Mouse (Mus musculus) cerebellum, adult 11 months (tissue): ENCODE results near the gene E2f4.

Experiments
- DNase-seq: peaks from one replicate; pipeline ENCODE4 v3.0.0; 2022

The E2f4 gene

GRCm38 (mm10) chr8:105297511-105298192, at the start of gene E2f4:
Gene E2f4, plus strand, starts transcription at chr8:105297663.
- peak; percentile 87 for DNase-seq

- no peak for DNase-seq
Observed at GRCm38 (mm10) chr8:105251954-105252353, 45.5 kb upstream of the E2f4 start.

DNA sequence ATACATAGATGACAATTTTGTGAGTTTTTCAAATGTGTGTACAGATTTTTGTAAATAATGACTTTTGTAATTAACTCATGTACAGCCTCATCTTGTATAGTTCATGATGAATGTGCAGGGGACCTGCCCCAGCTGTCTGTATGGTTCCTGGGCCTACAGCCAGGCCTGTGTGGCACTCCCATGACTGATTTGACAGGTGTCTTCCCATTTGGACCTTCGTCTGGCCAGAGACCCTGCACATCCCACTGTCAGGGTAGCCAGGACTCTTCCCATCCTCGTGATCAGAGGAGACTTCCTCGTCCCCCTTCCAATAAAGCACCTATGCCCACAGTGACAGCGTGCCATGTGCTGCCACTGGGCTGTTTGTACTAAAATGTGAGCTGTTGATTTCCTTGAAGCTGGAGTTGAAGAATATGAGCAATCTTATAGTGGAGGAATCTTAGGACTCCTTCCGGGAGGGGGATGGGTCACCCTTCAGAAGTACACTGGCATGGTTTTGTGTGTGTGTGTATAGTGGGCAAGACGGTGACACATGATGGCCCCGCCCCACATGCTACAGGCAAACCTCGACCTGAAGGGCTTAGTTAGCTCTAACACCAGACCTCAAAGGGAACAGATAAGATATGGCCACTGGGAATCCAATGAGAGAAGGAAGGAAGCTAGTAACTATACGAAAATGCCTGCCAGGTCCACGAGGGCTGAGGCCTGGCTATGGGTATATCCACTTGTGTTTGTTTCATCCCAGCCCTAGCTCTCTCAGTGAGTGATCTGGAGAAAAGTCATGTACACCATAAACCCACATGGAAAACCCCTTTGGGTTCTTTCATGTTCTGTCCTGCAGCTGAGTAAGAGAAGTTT, 44.6 kb upstream of the E2f4 start:
- DNase-seq, result no peak

GRCm38 (mm10) chr8:105253766-105254151, 43.7 kb upstream of the E2f4 start:
- DNase-seq, result no peak

DNA sequence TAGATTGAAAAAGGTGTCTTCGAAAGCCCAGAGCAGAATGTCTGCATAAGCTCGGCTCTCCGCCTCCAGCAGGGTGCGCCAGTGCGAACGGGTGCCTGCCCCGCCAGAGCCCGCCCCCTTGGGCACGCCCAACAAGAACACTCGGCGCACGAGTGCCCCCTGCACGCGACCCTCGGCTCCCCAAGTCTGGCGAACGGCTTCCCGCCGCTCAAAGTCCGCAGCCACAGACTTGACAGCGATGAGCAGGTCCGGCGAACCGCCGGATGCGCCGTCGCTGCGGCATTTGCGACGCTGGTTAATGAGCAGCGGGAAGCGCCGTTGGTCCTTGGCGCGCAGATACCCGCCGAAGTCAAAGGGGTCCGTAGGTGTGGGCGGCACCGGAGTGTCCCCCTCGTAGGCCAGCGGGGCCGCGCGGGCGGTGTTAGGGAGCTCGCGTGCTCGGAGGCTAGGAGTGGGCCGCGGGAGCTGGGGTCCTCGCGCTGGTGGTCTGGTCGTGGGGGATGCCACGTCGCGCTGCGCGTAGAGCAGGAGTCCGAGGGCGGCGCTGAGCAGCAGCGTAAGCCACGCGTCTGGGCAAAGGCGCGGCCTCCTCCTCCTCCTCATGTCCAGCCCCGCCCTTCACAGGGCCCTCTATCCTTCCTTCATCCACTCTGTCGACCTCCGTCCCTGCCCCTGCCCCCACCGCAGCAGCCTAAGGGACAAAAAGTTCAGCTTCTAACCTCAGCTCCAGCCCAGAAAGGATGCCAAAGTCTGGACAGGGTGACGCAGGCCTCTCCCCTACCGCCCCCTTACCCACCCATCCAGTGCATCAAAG, 43.1 kb upstream of the E2f4 start:
- DNase-seq, result peak; percentile 77

DNA sequence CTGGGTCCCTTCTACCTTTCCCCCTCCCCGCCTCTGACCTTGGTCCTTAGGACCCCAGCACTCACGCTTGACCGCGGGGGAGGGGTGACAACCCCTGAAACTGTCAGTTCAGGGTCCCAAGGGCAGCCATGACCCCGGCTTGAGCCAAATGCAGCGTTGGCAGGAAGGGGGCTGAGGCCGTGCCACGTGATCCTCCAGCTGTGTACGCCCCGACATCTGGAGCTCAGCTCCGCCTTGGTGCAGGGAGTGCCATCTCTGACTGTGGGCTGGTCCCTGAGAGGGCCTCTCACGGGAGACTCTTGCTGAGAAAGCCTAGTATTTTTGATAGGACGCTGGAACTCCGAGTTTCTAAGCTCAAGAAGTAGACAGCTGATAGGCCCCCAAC, 42.5 kb upstream of the E2f4 start, which contains the start of gene B3gnt9:
B3gnt9 (minus strand) TSS at position 188 of the 385 bp plus-strand sequence.
- no peak for DNase-seq

GRCm38 (mm10) chr8:105257318-105258114, 39.9 kb upstream of the E2f4 start:
- DNase-seq, result no peak

DNA sequence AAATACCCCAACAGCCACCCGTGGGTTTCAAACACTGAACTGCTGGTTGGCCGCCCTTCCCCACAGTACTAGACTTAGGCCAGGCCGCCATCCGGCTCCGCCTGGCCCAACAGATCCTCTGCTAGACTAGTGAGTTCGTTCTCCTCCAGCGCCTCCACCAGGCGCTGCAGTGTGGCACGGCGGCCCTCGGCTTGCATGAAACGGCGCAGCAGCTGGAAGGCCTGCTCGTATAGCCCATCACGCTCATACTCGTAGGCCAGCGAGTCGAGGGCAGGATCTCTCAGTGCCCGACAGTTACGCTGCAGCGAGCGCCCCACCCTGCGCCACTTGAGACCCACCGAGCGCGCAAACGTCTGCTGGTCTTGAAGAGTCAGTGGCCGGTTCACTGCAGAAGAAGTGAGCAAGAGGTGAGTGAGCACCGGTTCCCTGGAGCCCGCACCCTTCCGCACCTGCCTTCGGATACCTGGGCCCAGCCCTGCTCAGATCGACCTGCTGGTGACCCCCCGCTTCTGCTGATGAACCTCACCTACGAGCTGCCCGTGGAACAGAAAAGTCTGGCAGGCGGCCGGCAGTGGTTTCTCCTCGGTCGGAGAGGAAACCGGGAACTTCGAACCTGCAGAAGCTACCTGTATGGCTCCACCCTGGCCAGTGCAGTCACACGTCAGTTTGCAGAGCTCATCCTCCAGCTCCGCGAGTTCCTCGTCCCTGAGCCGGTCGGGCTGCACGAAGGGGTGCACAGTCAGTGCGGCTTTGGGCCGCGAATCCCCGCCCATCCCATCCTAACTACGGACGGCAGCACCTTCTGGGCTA, 38.3 kb upstream of the E2f4 start:
- no peak for DNase-seq

DNA sequence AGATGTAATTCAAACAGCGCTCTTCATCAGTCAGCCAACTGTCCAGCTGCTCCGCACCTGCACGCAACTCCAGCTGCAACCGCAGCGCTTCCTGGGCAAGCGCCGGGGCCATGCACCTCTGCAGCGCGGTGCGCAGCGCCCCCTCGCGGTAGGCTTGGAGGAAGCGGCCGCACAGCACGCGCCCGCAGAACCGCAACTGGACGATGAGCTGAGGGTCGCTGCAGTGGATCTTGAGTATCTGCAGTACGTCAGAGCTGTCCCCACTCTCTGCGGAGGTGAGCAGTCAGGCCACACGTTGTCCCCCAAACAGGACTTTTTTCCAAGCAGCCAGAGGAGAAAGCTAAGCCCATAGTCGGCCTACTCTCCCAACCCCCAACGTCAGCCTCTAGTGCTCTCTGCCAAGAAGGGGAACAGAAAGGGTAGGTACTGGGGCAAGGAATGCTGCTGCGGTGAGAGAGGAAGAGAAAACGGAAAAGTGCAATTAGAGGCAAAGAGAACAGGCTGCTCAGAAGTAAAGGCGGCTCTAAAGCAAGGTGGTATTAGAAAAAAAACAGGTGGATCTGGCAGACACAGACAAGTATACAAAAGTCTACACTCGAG, 37.6 kb upstream of the E2f4 start:
- DNase-seq, result peak; percentile 68

DNA sequence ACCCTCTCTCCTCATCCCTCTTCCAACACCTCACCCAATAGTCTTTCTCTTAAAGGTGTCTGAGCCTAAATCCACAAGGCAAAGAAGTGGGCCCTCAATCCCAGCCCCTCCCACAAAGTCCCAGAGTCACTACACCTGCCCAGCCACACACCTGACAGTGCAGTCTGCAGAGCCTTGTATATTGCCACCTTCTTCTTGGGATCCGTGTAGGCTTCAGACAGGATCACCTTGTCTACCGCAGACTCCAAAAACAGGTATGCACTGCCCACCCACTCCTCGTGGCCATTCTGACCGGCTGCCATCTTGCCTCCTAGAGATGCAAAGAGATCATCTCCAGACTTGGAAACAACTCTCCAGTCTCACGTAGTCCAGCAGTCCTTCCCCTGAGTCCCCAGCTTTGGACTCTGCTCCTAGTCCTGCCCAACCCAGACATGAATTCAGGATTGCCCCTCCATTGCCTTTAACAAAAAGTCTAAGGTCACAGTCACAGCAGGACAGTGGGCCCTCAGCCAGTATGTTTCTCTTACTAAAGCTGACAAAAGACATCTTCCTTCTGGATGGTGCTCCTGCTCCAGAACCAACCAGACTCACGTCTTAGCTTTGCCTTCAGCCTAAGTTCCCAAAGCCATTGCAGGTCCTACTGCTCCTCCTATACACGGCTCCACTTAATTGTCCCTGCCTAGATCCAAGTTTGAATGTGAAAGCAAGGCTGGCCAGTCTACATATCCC, 36.9 kb upstream of the E2f4 start:
- DNase-seq, result no peak

DNA sequence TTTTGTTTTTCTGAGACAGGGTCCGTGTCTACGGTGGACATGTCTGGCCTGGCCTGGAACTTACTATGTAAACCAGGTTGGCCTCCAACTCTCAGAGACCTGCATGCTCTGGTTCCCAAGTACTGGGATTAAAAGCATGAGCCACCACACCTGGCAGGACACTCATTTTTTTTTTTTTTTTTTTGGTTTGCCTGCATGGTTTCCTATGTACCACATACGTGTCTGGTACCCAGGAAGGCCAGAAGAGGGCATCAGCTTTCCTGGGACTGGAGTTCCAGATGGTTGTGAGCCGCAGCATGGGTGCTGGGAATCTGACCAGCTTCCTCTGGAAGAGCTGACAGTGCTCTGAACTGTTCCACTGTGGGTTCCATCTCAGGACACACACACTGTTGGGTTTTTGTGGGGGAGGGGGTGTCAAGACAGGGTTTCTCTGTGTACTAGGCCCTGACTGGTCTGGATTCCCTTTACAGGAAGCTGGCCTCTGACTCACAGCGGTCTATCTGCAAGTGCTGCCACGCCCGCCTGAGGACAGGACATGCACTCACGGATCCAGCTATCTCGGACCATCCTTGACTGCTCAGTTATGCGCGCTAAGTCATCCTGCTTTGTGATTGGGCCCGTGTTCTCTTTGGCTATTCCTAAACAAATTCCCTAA, 36.0 kb upstream of the E2f4 start:
- no peak for DNase-seq

- no peak for DNase-seq
Observed at GRCm38 (mm10) chr8:105263244-105263912, 34.1 kb upstream of the E2f4 start.

- DNase-seq, result peak; percentile 50
Observed at GRCm38 (mm10) chr8:105264024-105264982, 33.2 kb upstream of the E2f4 start, which contains the start of the genes Tradd and Fbxl8. Gene Tradd, minus strand, starts transcription at chr8:105264609. Gene Fbxl8, plus strand, starts transcription at chr8:105264648.

DNA sequence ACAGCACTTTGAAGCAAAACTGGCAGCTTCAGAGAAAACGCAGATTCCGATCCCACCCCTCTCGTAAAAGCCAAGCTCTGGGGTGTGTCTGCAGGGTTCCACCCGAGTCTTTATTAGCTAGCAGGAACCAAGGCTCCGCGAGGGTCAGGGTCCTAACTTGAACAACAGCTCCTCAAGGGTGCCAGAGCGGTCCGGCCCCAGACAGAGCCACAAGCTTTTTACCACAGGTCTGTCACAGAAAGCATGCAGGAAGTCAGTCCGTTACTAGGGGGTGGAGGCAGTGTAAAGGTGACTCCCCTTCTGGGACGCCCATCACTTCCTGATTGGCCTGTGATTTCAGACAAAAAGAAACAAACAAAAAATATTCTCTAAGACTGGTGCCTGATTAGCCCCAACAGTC, 32.3 kb upstream of the E2f4 start:
- DNase-seq, result no peak

DNA sequence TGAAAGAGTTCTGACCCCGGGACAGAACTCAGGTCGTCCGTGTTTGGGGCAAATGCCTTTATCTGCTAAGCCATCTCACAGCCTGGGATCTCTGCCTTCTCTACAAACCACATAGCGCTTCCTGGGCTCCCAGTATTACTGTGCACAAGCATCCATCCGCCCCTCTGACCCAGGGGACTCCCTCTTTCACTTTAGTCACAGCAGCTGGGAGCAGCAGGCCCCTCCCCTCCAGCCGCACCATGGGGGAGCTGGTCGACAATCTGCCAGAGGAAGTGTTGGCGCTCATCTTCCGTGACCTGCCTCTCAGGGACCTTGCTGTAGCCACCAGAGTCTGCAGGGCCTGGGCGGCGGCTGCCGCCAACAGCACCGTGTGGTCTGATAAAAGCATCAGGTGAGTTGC, 30.7 kb upstream of the E2f4 start:
- no peak for DNase-seq

DNA sequence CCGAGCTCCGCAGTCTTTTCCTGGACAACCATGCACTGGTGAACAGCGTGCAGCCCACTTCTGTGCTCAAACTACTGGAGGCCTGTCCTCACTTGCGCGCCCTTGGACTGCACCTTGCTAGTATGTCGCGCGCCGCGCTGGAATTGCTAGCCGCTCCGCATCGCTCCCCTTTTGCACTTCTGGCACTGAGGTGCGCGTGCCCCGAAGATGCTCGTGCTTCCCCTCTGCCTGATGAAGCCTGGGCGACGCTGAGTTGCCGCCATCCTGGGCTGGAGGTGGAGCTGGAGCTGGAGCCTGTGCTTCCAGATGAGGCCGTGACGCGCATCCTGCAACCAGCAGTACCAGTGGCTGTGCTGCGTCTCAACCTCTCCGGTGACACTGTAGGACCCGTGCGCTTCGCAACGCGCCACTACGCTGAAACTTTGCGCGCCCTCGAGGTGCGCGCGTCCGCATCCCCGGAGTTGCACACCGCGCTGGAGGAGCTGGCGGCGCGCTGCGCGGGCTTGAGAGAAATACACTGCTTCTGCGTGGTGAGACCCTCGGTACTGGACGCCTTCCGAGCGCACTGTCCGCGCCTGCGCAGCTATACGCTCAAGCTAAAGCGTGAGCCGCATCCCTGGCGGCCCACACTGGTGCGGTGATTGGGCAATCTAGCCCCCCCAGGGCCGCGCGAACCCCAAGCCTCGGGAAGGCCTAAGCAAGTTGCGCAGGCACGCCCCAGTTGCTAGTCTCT, 29.0 kb upstream of the E2f4 start:
- DNase-seq, result peak; percentile 68

DNA sequence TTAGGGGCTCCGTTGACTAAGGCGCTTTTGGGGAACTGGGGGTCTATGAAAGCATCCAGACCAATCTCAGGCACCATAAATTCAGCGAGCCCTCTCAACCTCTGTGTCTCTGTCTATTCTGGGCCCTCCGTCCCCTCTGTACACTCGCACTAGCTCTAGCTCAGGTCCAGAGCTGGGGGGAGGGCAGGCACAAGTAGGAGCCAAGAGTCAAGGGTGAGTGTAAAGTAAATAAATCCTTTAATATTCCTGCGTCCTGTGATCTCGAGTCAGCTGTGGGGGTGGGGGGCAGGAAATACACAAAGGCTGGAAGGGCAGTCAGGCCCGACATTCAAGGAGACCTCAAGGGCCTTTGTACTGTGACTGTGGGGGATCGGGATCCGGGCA, 28.4 kb upstream of the E2f4 start:
- DNase-seq, result no peak
